Mouse (Mus musculus) cerebellum, adult 18-20 months (tissue): ENCODE results near the gene Crot.
"Not testable (repeated sequence)": the region's sequence is repeated elsewhere in the genome, so short reads cannot be mapped to it uniquely, and the experiment has no call there.

Source experiments
- DNase-seq, 2 experiments: peaks; one replicate each; pipeline ENCODE4 v3.0.0; 2021

The Crot gene

DNA sequence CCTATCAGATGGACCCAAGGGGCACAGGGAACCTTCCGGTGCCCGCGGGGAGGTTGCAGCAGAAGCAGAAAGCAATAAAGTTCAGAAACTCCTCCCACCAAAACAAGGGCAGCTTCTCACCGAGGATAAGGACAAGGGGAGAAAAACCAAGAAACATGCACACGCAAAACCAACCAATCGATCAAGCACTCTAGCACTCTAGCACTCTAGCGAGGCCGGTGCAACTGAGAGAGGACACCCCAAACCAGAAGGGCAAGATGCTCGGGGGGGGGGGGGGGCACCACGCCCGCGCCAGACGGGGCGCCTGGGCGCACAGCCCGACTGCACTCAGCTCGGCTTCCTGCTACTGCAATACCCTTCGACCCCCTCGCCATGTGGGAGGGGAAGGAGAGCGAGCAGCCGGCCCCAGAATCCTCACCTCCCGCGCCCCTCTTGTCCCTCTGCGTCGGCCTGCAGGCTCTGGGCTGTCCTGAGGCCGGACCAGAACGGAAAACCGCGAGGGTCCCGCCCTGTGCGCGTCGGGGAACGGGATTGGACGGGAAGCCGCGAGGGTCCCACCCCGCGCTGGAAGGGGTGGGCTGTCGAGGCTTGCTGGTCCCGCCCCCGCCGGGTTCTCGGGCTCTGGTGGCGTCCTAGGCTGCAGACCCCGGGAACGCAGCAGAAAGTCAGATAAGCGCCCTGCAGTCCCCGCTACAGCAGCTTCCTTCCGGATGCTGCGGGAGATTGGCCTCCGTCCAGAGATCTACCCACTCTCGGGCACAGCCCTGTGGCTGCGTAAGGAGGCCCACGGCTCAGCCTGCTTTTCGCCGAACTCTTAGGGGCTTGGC lies at the start of gene Crot:
TSS of gene Crot (minus strand) at position 639 of the 827 bp plus-strand sequence.
- peak; percentile 92 to 93 for DNase-seq

GRCm38 (mm10) chr5:9045904-9046303 lies 48.8 kb upstream of the Crot start:
- DNase-seq: no peak

DNA sequence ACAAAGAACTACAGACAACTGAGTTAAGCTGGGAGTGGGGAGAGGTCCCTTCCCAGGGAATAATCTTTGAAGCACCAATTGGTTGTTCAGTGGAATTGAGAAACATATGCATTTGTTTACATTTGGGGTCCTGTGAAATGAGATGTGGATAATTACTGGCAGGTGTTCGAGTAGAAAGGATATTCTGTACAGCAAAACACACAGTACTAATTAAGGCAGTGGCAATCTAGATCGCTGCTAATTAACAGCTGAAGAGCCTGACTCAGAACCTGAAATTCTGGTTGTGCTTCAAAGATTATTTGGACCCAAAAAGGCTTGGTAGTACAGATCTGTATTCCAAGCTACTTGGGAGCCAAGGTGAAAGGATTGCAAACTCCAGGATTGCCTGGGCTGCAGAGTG lies 47.7 kb upstream of the Crot start:
- DNase-seq: no peak

- DNase-seq: no peak
Observed at GRCm38 (mm10) chr5:9043582-9044267, 46.6 kb upstream of the Crot start.

- no peak for DNase-seq
Observed at GRCm38 (mm10) chr5:9042721-9043416, 45.7 kb upstream of the Crot start.

- no peak for DNase-seq
Observed at GRCm38 (mm10) chr5:9040665-9041215, 43.6 kb upstream of the Crot start.

DNA sequence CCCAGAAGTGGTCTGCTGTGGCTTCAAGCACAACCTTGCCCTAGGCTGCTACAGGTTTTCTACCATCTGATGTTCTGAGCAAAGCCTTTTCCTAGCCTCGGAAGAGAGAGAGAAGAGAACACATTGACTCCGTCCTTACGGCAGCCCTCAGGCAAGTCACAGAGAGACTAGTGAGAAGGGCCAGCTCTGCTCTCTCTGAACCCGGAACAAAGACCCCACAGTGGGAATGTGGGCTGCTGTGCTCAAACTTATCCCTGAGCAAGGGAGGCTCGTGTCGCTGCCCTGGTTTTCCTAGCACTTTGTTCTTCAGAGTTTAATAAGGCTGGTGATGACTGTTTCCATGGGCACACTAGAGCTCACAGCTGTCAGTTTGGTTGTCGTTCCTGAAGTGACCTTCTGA lies 42.9 kb upstream of the Crot start:
- no peak for DNase-seq

- no peak for DNase-seq
Observed at GRCm38 (mm10) chr5:9037292-9037691, 40.2 kb upstream of the Crot start.

GRCm38 (mm10) chr5:9035457-9035856 lies 38.3 kb upstream of the Crot start:
- peak in 1 of 2 experiments; percentile 3 for DNase-seq

DNA sequence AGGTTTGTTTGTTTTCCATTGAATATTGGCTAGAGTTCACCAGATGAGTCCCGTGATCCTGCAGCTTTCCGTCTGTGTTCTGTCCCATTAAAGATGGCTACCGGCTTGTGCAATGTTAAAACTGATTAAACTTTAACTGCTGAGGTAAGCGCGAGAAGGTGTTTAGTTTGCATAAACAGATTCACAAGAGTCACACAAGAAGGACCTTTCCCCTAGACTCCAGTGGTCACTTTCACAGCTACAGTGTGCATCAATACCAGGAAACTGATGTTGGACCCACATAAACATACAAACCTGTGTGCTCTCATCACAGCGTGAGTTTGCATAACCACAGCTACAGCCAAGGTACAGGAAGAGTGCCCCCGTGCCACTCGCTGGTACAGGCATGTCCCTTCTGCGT lies 37.4 kb upstream of the Crot start:
- DNase-seq: no peak

GRCm38 (mm10) chr5:9033843-9034242 lies 36.7 kb upstream of the Crot start:
- no peak for DNase-seq

DNA sequence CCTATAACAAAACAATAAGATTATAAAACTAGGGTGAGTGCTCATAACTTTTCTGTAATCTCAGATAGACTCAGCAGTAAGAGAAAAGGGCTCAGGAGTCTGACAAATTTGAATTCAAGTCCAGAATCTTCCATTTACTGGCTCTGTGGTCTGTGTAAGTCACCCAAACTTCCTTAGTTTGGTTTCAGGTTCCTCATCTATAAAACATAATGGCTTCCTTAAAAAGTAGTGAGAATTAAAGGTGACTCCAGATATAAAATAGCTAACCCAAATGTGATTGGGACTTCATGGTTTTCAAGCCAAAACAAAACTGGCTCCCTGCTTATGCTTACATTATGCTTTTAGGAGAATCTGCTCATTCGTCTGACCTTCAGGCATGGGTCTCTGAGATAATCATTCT lies 35.5 kb upstream of the Crot start:
- DNase-seq: no peak

DNA sequence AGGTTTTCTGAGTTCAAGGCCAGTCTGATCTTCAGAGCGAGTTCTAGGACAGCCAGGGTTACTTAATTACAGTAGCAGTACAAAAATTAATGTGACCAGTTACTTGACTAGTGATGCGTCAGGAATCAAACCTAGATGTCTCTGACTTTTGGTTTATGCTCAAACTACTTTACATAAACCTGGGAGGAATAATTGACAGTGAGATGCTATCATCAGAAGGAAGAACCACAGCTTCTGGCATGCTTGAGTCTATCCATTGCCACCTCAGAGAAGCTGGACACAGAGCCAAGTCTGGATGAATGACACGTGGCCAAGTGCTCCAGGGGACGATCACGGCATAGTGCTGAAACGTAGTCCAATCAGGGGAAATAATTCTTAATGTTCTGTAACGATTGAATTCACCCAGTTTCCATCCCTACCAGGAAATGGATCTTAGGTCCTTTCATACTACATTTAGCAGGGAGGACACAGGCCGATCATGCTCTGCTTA lies 35.0 kb upstream of the Crot start:
- DNase-seq: no peak

- DNase-seq: no peak
Observed at GRCm38 (mm10) chr5:9028266-9028841, 31.2 kb upstream of the Crot start.

GRCm38 (mm10) chr5:9015352-9015751 lies 18.2 kb upstream of the Crot start:
- DNase-seq: no peak

- DNase-seq: no peak
Observed at GRCm38 (mm10) chr5:9014774-9015173, 17.6 kb upstream of the Crot start.

- no peak for DNase-seq
Observed at GRCm38 (mm10) chr5:9011374-9011773, 14.2 kb upstream of the Crot start.

DNA sequence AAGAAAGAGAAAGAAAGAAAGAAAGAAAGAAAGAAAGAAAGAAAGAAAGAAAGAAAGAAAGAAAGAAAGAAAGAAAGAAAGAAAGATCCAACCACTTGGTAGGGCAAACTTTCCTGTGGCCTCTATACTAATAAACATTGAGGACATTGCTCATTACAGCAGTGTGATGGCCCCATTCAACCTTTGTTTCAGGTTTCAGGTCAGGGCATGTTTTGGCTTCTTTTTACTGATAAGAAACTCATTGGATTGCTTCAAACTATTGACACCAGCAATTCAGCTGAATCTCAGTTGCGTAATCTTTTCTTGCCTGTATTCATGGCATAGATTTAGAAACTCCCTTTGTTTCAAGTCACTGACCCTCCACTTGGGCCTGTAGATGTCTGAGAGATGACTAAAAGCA lies 13.0 kb upstream of the Crot start:
- DNase-seq: no peak

- not testable (repeated sequence) for DNase-seq
Observed at GRCm38 (mm10) chr5:9006585-9006984, 9.5 kb upstream of the Crot start.

DNA sequence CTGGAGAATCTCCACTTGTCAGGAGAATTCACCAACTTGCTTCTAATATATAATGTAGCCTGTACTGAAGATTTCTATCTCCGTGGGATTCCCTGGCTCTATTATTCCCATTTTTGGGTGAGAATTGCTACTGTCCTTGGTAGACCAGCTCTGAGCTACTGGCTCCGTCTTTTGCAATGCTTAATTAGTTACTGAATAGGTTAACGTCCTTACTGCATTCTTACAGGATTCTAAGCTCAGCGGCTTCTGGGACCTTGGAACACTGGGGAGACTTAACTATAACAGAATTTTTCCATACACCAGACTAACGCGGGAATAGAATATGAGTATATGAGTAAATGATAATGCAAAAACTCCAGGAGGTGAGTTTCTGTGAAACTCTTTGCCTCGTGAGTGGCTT lies 2.9 kb upstream of the Crot start:
- DNase-seq: not testable (repeated sequence)

- DNase-seq: no peak
Observed at GRCm38 (mm10) chr5:8999108-8999507, 2.0 kb upstream of the Crot start.

GRCm38 (mm10) chr5:8997513-8997895 lies 380 bp upstream of the Crot start:
- DNase-seq: peak in 1 of 2 experiments; percentile 57
